In genomic region chr3:136895498-136895897, GRCm38 (mm10) we compare ENCODE assay signal across 9 mouse cellular contexts.
DNase-seq lines count a peak whose midpoint lies in the region; ATAC-seq and TF ChIP-seq lines count a peak whose summit lies in the region.
"Had no signal": no experiment of that assay in that cellular context is flagged by ENCODE, and none has a peak within 500 bp of the region (broad histone marks: within the 10 kb centered on the region; RNA-seq: fewer than 3 reads in every experiment).

No protein-coding gene starts in this region.

- DNase-seq in gastrocnemius, adult 2 months: no peak
- no peak for DNase-seq in gastrocnemius, postnatal 36 days
- DNase-seq in CD4-positive, CD25-positive, alpha-beta regulatory T cell, adult 2 months (ENCODE audit: low read depth, low spot score): peak; percentile 63
- DNase-seq in c-Kit-positive CD71-negative TER-119-negative erythroid progenitor cells, embryonic 14.5 days (ENCODE audit: low read depth): peak; percentile 23
- DNase-seq in testis, postnatal 10 days (ENCODE audit: low spot score): no peak
- DNase-seq in frontal cortex, postnatal 10 days (ENCODE audit: low spot score in 2 of 2): no peak
- DNase-seq in gastrocnemius, postnatal 14 days: no peak

- no peak overlapping the region for H3K4me3 ChIP-seq in gastrocnemius, adult 2 months
- H3K4me3 ChIP-seq: myocyte had no signal

- H3K27ac ChIP-seq in gastrocnemius, adult 2 months: no peak overlapping the region

- ATAC-seq in megakaryocyte, adult 5-6 weeks (ENCODE audit: poor library complexity, severe bottlenecking): peak; percentile 62

- peak; percentile 62 for TF ChIP-seq CTCF in gastrocnemius, adult 2 months (IDR thresholded peaks at IDR 0.05)

- intact Hi-C loops in gastrocnemius, adult 2 months (cut with DNase I): no loop called here
- intact Hi-C loops in gastrocnemius, postnatal 36 days (cut with DNase I): no loop called here
- intact Hi-C loops in gastrocnemius, postnatal 14 days (cut with DNase I; ENCODE audit: low total_unique reads): no loop called here

Comparison
In these comparisons a context has a peak if more than half of its experiments do, and no peak if none do; other contexts are left out.
1. DNase-seq: peak in CD4-positive, CD25-positive, alpha-beta regulatory T cell, adult 2 months (single experiment) and c-Kit-positive CD71-negative TER-119-negative erythroid progenitor cells, embryonic 14.5 days (single experiment); none in gastrocnemius, adult 2 months (single experiment), gastrocnemius, postnatal 36 days (0 of 2), testis, postnatal 10 days (single experiment), frontal cortex, postnatal 10 days (0 of 2) and gastrocnemius, postnatal 14 days (single experiment).